Mouse (Mus musculus): ENCODE results near the gene Mylpf.

GRCm38 (mm10) chr7:127195544-127196295 lies 13.0 kb upstream of the Mylpf start, which contains the start of gene Cd2bp2:
- TF ChIP-seq CTCF (IDR thresholded peaks at IDR 0.05; ENCODE audit: low read depth, low read length) = no peak
- no peak for TF ChIP-seq TAL1 (conservative IDR thresholded peaks at IDR 0.05; ENCODE audit: low read depth, low read length)
- no peak for TF ChIP-seq GATA1 (IDR thresholded peaks at IDR 0.05; ENCODE audit: borderline replicate concordance, low read length)

Data from G1E (cell line).